Mouse (Mus musculus) limb, embryonic 13.5 days (tissue): ENCODE measurements at regions not wholly inside any gene's neighbourhood (a gene's known extent, or its start where the extent isn't known, plus 50 kb on each side); places are given as distances from the start of the nearest gene placed in this dataset.

ENCODE experiments used
- ATAC-seq: fragments of 200-750 bp; cut with Nextera tagmentation; 2 replicates; pipeline ENCODE4 v1.8.0; 2017; ENCODE audit warnings: low read depth, moderate number of reproducible peaks, moderate TSS enrichment; ENCODE audit not compliant: low FRiP score
- H3K27ac ChIP-seq: fragments of 300-500 bp; sonication (generic); 2 replicates; pipeline ENCODE4 v1.5.1; 2015; ENCODE audit warnings: inconsistent platforms, mild to moderate bottlenecking, moderate library complexity
- H3K27me3 ChIP-seq: fragments of 300-500 bp; sonication (generic); 2 replicates; pipeline ENCODE4 v1.6.1; 2015; ENCODE audit warnings: mild to moderate bottlenecking, inconsistent platforms
- H3K36me3 ChIP-seq: fragments of 300-500 bp; sonication (generic); 2 replicates; pipeline ENCODE4 v1.6.1; 2015; ENCODE audit warnings: inconsistent platforms, mild to moderate bottlenecking, moderate library complexity
- H3K4me1 ChIP-seq: fragments of 300-500 bp; sonication (generic); 2 replicates; pipeline ENCODE4 v1.6.1; 2015; ENCODE audit warnings: inconsistent platforms
- H3K4me2 ChIP-seq: fragments of 300-500 bp; sonication (generic); replicated peaks from 2 replicates; pipeline ENCODE4 v1.6.1; 2015; ENCODE audit warnings: inconsistent platforms, mild to moderate bottlenecking, moderate library complexity
- H3K4me3 ChIP-seq: fragments of 300-500 bp; sonication (generic); 2 replicates; pipeline ENCODE4 v1.5.1; 2015; ENCODE audit warnings: moderate library complexity, mild to moderate bottlenecking, inconsistent platforms
- H3K9ac ChIP-seq: fragments of 300-500 bp; sonication (generic); 2 replicates; pipeline ENCODE4 v1.6.1; 2015; ENCODE audit warnings: mild to moderate bottlenecking, inconsistent platforms
- H3K9me3 ChIP-seq: fragments of 300-500 bp; sonication (generic); 2 replicates; pipeline ENCODE4 v1.6.1; 2016; ENCODE audit warnings: inconsistent platforms
- WGBS: fragments of 180-500 bp; shearing (Covaris S2); methylation state at CpG from one replicate; pipeline ENCODE4 v1.1.7; 2015; 5-methylcytosine and 5-hydroxymethylcytosine counted together

GRCm38 (mm10) chr10:43707011-43707410 is 128.9 kb downstream of the Cd24a start:
- ATAC-seq: no peak
- WGBS: 68% methylated on average over 5 of the region's 5 CpGs

GRCm38 (mm10) chr10:43707821-43708373 is 129.8 kb downstream of the Cd24a start:
- Histone ChIP-seq H3K4me2 (no peak overlapping the region; the same call in 1 of the 2 replicates), H3K27ac (no peak overlapping the region), H3K9ac (no peak overlapping the region), H3K4me3 (no peak overlapping the region), H3K27me3 (0 out of 2 replicates have a peak, but pooled peaks cover 7% of the 10 kb centered on the region), H3K9me3 (no peaks in the 10 kb centered on the region), H3K4me1 (peaks cover 32% of the 10 kb centered on the region), H3K36me3 (no peaks in the 10 kb centered on the region)
- ATAC-seq: no peak
- 57% methylated on average over 15 of the region's 15 CpGs for WGBS

More at GRCm38 (mm10) chr10:43707011-43707410, 128.9 kb downstream of the Cd24a start:
- no peak overlapping the region for H3K4me2 ChIP-seq
- peaks cover 32% of the 10 kb centered on the region for H3K4me1 ChIP-seq
- no peak overlapping the region for H3K27ac ChIP-seq
- no peak overlapping the region for H3K9ac ChIP-seq
- no peaks in the 10 kb centered on the region for H3K9me3 ChIP-seq
- H3K27me3 ChIP-seq: 0 out of 2 replicates have a peak, but pooled peaks cover 7% of the 10 kb centered on the region
- H3K36me3 ChIP-seq: no peaks in the 10 kb centered on the region
- no peak overlapping the region for H3K4me3 ChIP-seq

GRCm38 (mm10) chr10:43709278-43710033 is 131.4 kb downstream of the Cd24a start:
- Histone ChIP-seq H3K4me3 (no peak overlapping the region), H3K36me3 (no peaks in the 10 kb centered on the region), H3K9me3 (no peaks in the 10 kb centered on the region), H3K4me1 (peaks cover 32% of the 10 kb centered on the region), H3K27ac (no peak overlapping the region), H3K4me2 (no peak overlapping the region), H3K27me3 (0 out of 2 replicates have a peak, but pooled peaks cover 7% of the 10 kb centered on the region), H3K9ac (no peak overlapping the region)
- 92% methylated on average over 6 of the region's 6 CpGs for WGBS
- ATAC-seq: no peak

GRCm38 (mm10) chr10:43710186-43710885 is 132.3 kb downstream of the Cd24a start:
- Histone ChIP-seq H3K27ac (no peak overlapping the region), H3K4me1 (peaks cover 27% of the 10 kb centered on the region), H3K4me3 (no peak overlapping the region), H3K9me3 (no peaks in the 10 kb centered on the region), H3K4me2 (no peak overlapping the region), H3K27me3 (0 out of 2 replicates have a peak, but pooled peaks cover 7% of the 10 kb centered on the region), H3K9ac (no peak overlapping the region), H3K36me3 (no peaks in the 10 kb centered on the region)
- 85% methylated on average over 8 of the region's 8 CpGs for WGBS
- no peak for ATAC-seq

- H3K36me3 ChIP-seq: no peaks in the 10 kb centered on the region
- no peak overlapping the region for H3K4me2 ChIP-seq
- no peak overlapping the region for H3K27ac ChIP-seq
- H3K9me3 ChIP-seq: no peaks in the 10 kb centered on the region
- ATAC-seq: no peak
- 0 out of 2 replicates have a peak, but pooled peaks cover 7% of the 10 kb centered on the region for H3K27me3 ChIP-seq
- H3K4me3 ChIP-seq: no peak overlapping the region
- H3K9ac ChIP-seq: no peak overlapping the region
- H3K4me1 ChIP-seq: peaks cover 21% of the 10 kb centered on the region; the same call in 1 of the 2 replicates
- 74% methylated on average over 2 of the region's 2 CpGs for WGBS
Observed at GRCm38 (mm10) chr10:43710886-43711256, 132.8 kb downstream of the Cd24a start.

GRCm38 (mm10) chr10:43712657-43713056 is 134.6 kb downstream of the Cd24a start:
- no peaks in the 10 kb centered on the region for H3K27me3 ChIP-seq
- no peak overlapping the region for H3K9ac ChIP-seq
- H3K4me2 ChIP-seq: no peak overlapping the region
- H3K9me3 ChIP-seq: no peaks in the 10 kb centered on the region
- no peak overlapping the region for H3K4me3 ChIP-seq
- H3K27ac ChIP-seq: no peak overlapping the region
- ATAC-seq: no peak
- H3K4me1 ChIP-seq: peaks cover 6% of the 10 kb centered on the region; the same call in 1 of the 2 replicates
- no peaks in the 10 kb centered on the region for H3K36me3 ChIP-seq

GRCm38 (mm10) chr10:43718768-43719167 is 140.7 kb downstream of the Cd24a start:
- Histone ChIP-seq H3K4me2 (peak overlapping the region; percentile 27; the same call in 1 of the 2 replicates), H3K27ac (peak overlapping the region; percentile 70), H3K9ac (no peak overlapping the region), H3K4me3 (no peak overlapping the region), H3K4me1 (peaks cover 42% of the 10 kb centered on the region), H3K9me3 (no peaks in the 10 kb centered on the region), H3K36me3 (no peaks in the 10 kb centered on the region), H3K27me3 (no peaks in the 10 kb centered on the region)
- ATAC-seq: no peak
- WGBS: 31% methylated on average over 13 of the region's 13 CpGs

- WGBS: 64% methylated on average over 4 of the region's 4 CpGs
- H3K27ac ChIP-seq: no peak overlapping the region
- no peak overlapping the region for H3K4me2 ChIP-seq
Observed at GRCm38 (mm10) chr10:43721356-43721755, 143.3 kb downstream of the Cd24a start.

GRCm38 (mm10) chr10:43722164-43722563 is 144.1 kb downstream of the Cd24a start:
- no peaks in the 10 kb centered on the region for H3K27me3 ChIP-seq
- H3K4me3 ChIP-seq: 0 out of 2 replicates have a peak overlapping the region, but pooled peaks have one; percentile 43
- H3K9me3 ChIP-seq: no peaks in the 10 kb centered on the region
- H3K9ac ChIP-seq: no peak overlapping the region
- peak overlapping the region; percentile 97 for H3K27ac ChIP-seq
- ATAC-seq: no peak
- 0% methylated on average over 3 of the region's 3 CpGs for WGBS
- peaks cover 56% of the 10 kb centered on the region for H3K4me1 ChIP-seq
- no peaks in the 10 kb centered on the region for H3K36me3 ChIP-seq
- H3K4me2 ChIP-seq: peak overlapping the region; percentile 85

More at GRCm38 (mm10) chr10:43721356-43721755, 143.3 kb downstream of the Cd24a start:
- Histone ChIP-seq H3K27me3 (no peaks in the 10 kb centered on the region), H3K4me1 (peaks cover 56% of the 10 kb centered on the region), H3K36me3 (no peaks in the 10 kb centered on the region), H3K4me3 (no peak overlapping the region), H3K9ac (no peak overlapping the region), H3K9me3 (no peaks in the 10 kb centered on the region)
- no peak for ATAC-seq

- 1% methylated on average over 23 of the region's 23 CpGs for WGBS
- Histone ChIP-seq H3K27me3 (no peaks in the 10 kb centered on the region), H3K9me3 (no peaks in the 10 kb centered on the region), H3K9ac (peak overlapping the region; percentile 59), H3K4me3 (peak overlapping the region; percentile 43), H3K4me2 (peak overlapping the region; percentile 85), H3K4me1 (peaks cover 56% of the 10 kb centered on the region), H3K27ac (peak overlapping the region; percentile 97), H3K36me3 (no peaks in the 10 kb centered on the region)
- peak; percentile 87 for ATAC-seq
Observed at GRCm38 (mm10) chr10:43722711-43723614, 144.9 kb downstream of the Cd24a start.

GRCm38 (mm10) chr10:43723615-43723937 is 145.5 kb downstream of the Cd24a start:
- H3K4me1 ChIP-seq: peaks cover 51% of the 10 kb centered on the region
- peak overlapping the region; percentile 59 for H3K9ac ChIP-seq
- peak overlapping the region; percentile 85 for H3K4me2 ChIP-seq
- peak overlapping the region; percentile 97 for H3K27ac ChIP-seq
- H3K36me3 ChIP-seq: no peaks in the 10 kb centered on the region
- ATAC-seq: no peak
- WGBS: under 1% methylated on average over 12 of the region's 12 CpGs
- H3K4me3 ChIP-seq: peak overlapping the region; percentile 43
- no peaks in the 10 kb centered on the region for H3K9me3 ChIP-seq
- H3K27me3 ChIP-seq: no peaks in the 10 kb centered on the region
